Mouse (Mus musculus) erythroblast, embryonic 14.5 days (primary cell): ENCODE measurements at regions not wholly inside any gene's neighbourhood (a gene's known extent, or its start where the extent isn't known, plus 50 kb on each side); places are given as distances from the start of the nearest gene placed in this dataset.

Experiments used
- H3K27me3 ChIP-seq: 2 replicates; pipeline ENCODE4 v1.6.1; 2012; ENCODE audit warnings: inconsistent platforms; ENCODE audit not compliant: control insufficient read depth
- H3K36me3 ChIP-seq: 2 replicates; pipeline ENCODE4 v1.6.1; 2012; ENCODE audit warnings: mild to moderate bottlenecking, inconsistent platforms; ENCODE audit not compliant: control insufficient read depth
- H3K4me1 ChIP-seq: 2 replicates; pipeline ENCODE4 v1.6.1; 2012; ENCODE audit warnings: inconsistent platforms; ENCODE audit not compliant: control insufficient read depth
- H3K4me3 ChIP-seq: replicated peaks from 2 replicates; pipeline ENCODE3; 2012; ENCODE audit warnings: moderate library complexity, mild to moderate bottlenecking, inconsistent platforms
- H3K9me3 ChIP-seq: 2 replicates; pipeline ENCODE4 v1.6.1; 2012; ENCODE audit warnings: low read length, inconsistent platforms, mixed read lengths; ENCODE audit not compliant: control insufficient read depth
- GATA1 ChIP-seq: IDR thresholded peaks from 2 replicates; pipeline ENCODE4 v1.6.1; 2012; ENCODE audit warnings: low read length, inconsistent platforms, mixed read lengths
- TAL1 ChIP-seq: IDR thresholded peaks from 3 replicates; pipeline ENCODE4 v1.6.1; 2012; ENCODE audit warnings: low read length, inconsistent platforms, mixed read lengths

- Histone ChIP-seq H3K4me1 (no peaks in the 10 kb centered on the region), H3K36me3 (no peaks in the 10 kb centered on the region), H3K27me3 (no peaks in the 10 kb centered on the region), H3K4me3 (no peak overlapping the region), H3K9me3 (no peaks in the 10 kb centered on the region)
- TF ChIP-seq GATA1 (no peak), TAL1 (no peak)
Measured at GRCm38 (mm10) chr2:46244697-46245096, 1127.5 kb upstream of the Zeb2 start.

GRCm38 (mm10) chr2:46242806-46243205 lies 1125.6 kb upstream of the Zeb2 start:
- Histone ChIP-seq H3K27me3 (no peaks in the 10 kb centered on the region), H3K4me3 (no peak overlapping the region), H3K9me3 (no peaks in the 10 kb centered on the region), H3K36me3 (no peaks in the 10 kb centered on the region), H3K4me1 (no peaks in the 10 kb centered on the region)
- TF ChIP-seq TAL1 (no peak), GATA1 (no peak)

GRCm38 (mm10) chr2:46239874-46240273 lies 1122.7 kb upstream of the Zeb2 start:
- TF ChIP-seq GATA1, result no peak
- TF ChIP-seq TAL1, result no peak
- H3K36me3 ChIP-seq, result no peaks in the 10 kb centered on the region
- no peaks in the 10 kb centered on the region for H3K4me1 ChIP-seq
- H3K27me3 ChIP-seq, result no peaks in the 10 kb centered on the region
- no peaks in the 10 kb centered on the region for H3K9me3 ChIP-seq
- H3K4me3 ChIP-seq, result no peak overlapping the region

GRCm38 (mm10) chr2:46230791-46231450 lies 1113.7 kb upstream of the Zeb2 start:
- H3K4me3 ChIP-seq, result no peak overlapping the region
- H3K9me3 ChIP-seq, result no peaks in the 10 kb centered on the region
- H3K27me3 ChIP-seq, result no peaks in the 10 kb centered on the region
- no peak for TF ChIP-seq TAL1
- no peak for TF ChIP-seq GATA1
- H3K4me1 ChIP-seq, result no peaks in the 10 kb centered on the region
- no peaks in the 10 kb centered on the region for H3K36me3 ChIP-seq

GRCm38 (mm10) chr2:46218336-46218957 lies 1101.3 kb upstream of the Zeb2 start:
- Histone ChIP-seq H3K27me3 (no peaks in the 10 kb centered on the region), H3K36me3 (no peaks in the 10 kb centered on the region), H3K4me3 (no peak overlapping the region), H3K9me3 (no peaks in the 10 kb centered on the region), H3K4me1 (no peaks in the 10 kb centered on the region)
- TF ChIP-seq GATA1, result no peak
- TF ChIP-seq TAL1, result no peak

- Histone ChIP-seq H3K4me1 (no peaks in the 10 kb centered on the region), H3K9me3 (no peaks in the 10 kb centered on the region), H3K27me3 (no peaks in the 10 kb centered on the region), H3K36me3 (no peaks in the 10 kb centered on the region), H3K4me3 (no peak overlapping the region)
- TF ChIP-seq GATA1 (no peak), TAL1 (no peak)
Measured at GRCm38 (mm10) chr2:46199341-46199740, 1082.1 kb upstream of the Zeb2 start.

GRCm38 (mm10) chr2:46187265-46187888 lies 1070.2 kb upstream of the Zeb2 start:
- Histone ChIP-seq H3K36me3 (no peaks in the 10 kb centered on the region), H3K4me1 (no peaks in the 10 kb centered on the region), H3K4me3 (no peak overlapping the region), H3K9me3 (no peaks in the 10 kb centered on the region), H3K27me3 (no peaks in the 10 kb centered on the region)
- no peak for TF ChIP-seq GATA1
- TF ChIP-seq TAL1, result no peak

GRCm38 (mm10) chr2:46183241-46183640 lies 1066.0 kb upstream of the Zeb2 start:
- H3K36me3 ChIP-seq, result no peaks in the 10 kb centered on the region
- no peaks in the 10 kb centered on the region for H3K27me3 ChIP-seq
- TF ChIP-seq GATA1, result no peak
- no peak for TF ChIP-seq TAL1
- no peak overlapping the region for H3K4me3 ChIP-seq
- no peaks in the 10 kb centered on the region for H3K9me3 ChIP-seq
- no peaks in the 10 kb centered on the region for H3K4me1 ChIP-seq

GRCm38 (mm10) chr2:46179741-46180140 lies 1062.5 kb upstream of the Zeb2 start:
- Histone ChIP-seq H3K36me3 (no peaks in the 10 kb centered on the region), H3K9me3 (no peaks in the 10 kb centered on the region), H3K27me3 (no peaks in the 10 kb centered on the region), H3K4me1 (no peaks in the 10 kb centered on the region), H3K4me3 (no peak overlapping the region)
- TF ChIP-seq GATA1 (no peak), TAL1 (no peak)
